Mouse (Mus musculus) ES-Bruce4 (cell line): ENCODE measurements at regions not wholly inside any gene's neighbourhood (a gene's known extent, or its start where the extent isn't known, plus 50 kb on each side); places are given as distances from the start of the nearest gene placed in this dataset.

Experiments
- H3K27ac ChIP-seq: 2 replicates; pipeline ENCODE4 v1.5.1; 2012; ENCODE audit warnings: low read length, inconsistent platforms; ENCODE audit not compliant: insufficient read depth
- H3K27me3 ChIP-seq: 2 replicates; pipeline ENCODE4 v1.6.1; 2012; ENCODE audit warnings: mild to moderate bottlenecking, low read length, inconsistent platforms; ENCODE audit not compliant: control insufficient read depth, poor library complexity, insufficient read depth, severe bottlenecking
- H3K36me3 ChIP-seq: 2 replicates; pipeline ENCODE4 v1.6.1; 2012; ENCODE audit warnings: inconsistent platforms, mild to moderate bottlenecking, low read length, moderate library complexity; ENCODE audit not compliant: control insufficient read depth, poor library complexity, insufficient read depth, severe bottlenecking
- H3K4me1 ChIP-seq: one replicate; pipeline ENCODE4 v1.8.1; 2011; ENCODE audit warnings: low read length; ENCODE audit not compliant: control insufficient read depth, insufficient read depth
- H3K4me3 ChIP-seq: 2 replicates; pipeline ENCODE4 v1.5.1; 2011; ENCODE audit warnings: low read depth, mild to moderate bottlenecking, low read length
- H3K9ac ChIP-seq: 2 replicates; pipeline ENCODE4 v1.6.1; 2012; ENCODE audit warnings: low read depth, mild to moderate bottlenecking, inconsistent platforms; ENCODE audit not compliant: poor library complexity, severe bottlenecking
- H3K9me3 ChIP-seq: replicated peaks from 2 replicates; pipeline ENCODE4 v1.6.1; 2012; ENCODE audit warnings: mild to moderate bottlenecking, low read length, inconsistent platforms; ENCODE audit not compliant: control insufficient read depth, poor library complexity, insufficient read depth, severe bottlenecking
- CTCF ChIP-seq: IDR thresholded peaks from one replicate; pipeline ENCODE4 v1.8.1; 2011; ENCODE audit warnings: low read depth, low read length
- EP300 ChIP-seq: IDR thresholded peaks from 2 replicates; pipeline ENCODE4 v1.6.1; 2011; ENCODE audit warnings: low read depth, low read length; ENCODE audit not compliant: insufficient read depth
- POLR2A ChIP-seq: IDR thresholded peaks from one replicate; pipeline ENCODE4 v1.8.1; 2011; ENCODE audit warnings: low read length; ENCODE audit not compliant: insufficient read depth

GRCm38 (mm10) chr8:86204421-86205229 is 363.9 kb downstream of the Phkb start:
- H3K9me3 ChIP-seq = no peaks in the 10 kb centered on the region
- H3K4me3 ChIP-seq = no peak overlapping the region
- no peak overlapping the region for H3K9ac ChIP-seq
- no peak overlapping the region for H3K27ac ChIP-seq
- H3K27me3 ChIP-seq = no peaks in the 10 kb centered on the region
- no peak for TF ChIP-seq CTCF
- TF ChIP-seq EP300 = no peak
- TF ChIP-seq POLR2A = no peak
- H3K4me1 ChIP-seq = no peaks in the 10 kb centered on the region
- no peaks in the 10 kb centered on the region for H3K36me3 ChIP-seq

DNA sequence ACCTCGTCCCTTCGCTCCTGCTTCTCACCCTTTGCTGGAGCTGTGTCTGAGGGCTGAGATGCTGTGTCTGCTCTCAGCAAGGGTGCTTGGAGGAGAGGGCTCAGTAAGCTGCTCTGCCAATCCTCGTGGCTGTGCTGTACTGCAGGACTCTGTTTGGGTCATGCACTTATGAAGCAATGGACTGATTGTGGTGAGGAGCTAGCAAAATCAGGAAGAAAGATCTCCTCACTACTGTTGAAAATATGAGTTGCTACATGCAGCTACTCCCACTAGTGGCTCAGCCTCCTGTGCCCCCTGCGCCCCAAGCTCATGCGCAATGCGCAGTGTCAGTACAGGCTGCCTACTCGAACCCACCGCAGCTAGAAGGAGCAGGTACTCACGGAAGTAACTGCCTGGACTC is 362.3 kb downstream of the Phkb start:
- H3K27ac ChIP-seq = no peak overlapping the region
- no peak overlapping the region for H3K9ac ChIP-seq
- no peaks in the 10 kb centered on the region for H3K36me3 ChIP-seq
- H3K4me3 ChIP-seq = no peak overlapping the region
- no peak for TF ChIP-seq POLR2A
- no peaks in the 10 kb centered on the region for H3K27me3 ChIP-seq
- no peaks in the 10 kb centered on the region for H3K4me1 ChIP-seq
- H3K9me3 ChIP-seq = no peaks in the 10 kb centered on the region

GRCm38 (mm10) chr8:86201830-86202229 is 361.1 kb downstream of the Phkb start:
- Histone ChIP-seq H3K9ac (no peak overlapping the region), H3K4me3 (no peak overlapping the region), H3K27me3 (no peaks in the 10 kb centered on the region), H3K4me1 (no peaks in the 10 kb centered on the region), H3K27ac (no peak overlapping the region), H3K9me3 (no peaks in the 10 kb centered on the region), H3K36me3 (no peaks in the 10 kb centered on the region)
- TF ChIP-seq POLR2A (no peak), EP300 (no peak), CTCF (no peak)

DNA sequence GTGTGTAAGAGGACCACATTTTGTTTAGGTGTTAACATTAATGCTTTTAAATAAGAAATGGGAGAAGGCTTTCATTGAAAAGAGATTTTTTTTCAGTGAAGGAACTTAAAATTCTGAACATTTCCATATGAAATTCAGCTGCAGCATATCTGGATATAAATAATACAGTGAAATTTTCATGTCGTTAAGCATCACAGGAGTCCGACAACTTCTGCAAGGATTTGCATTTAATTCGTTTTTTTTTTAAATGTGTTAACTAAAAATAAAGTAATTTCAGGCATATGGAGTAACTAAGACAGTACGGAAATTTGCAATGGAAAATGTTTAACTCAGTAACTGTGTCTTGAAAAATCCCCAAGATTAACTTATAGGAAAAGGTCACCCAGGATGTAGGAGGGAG is 351.5 kb downstream of the Phkb start:
- TF ChIP-seq CTCF (no peak), EP300 (no peak), POLR2A (no peak)
- Histone ChIP-seq H3K36me3 (no peaks in the 10 kb centered on the region), H3K9me3 (0 out of 2 replicates have a peak, but pooled peaks cover 6% of the 10 kb centered on the region)

GRCm38 (mm10) chr8:86184671-86185070 is 343.9 kb downstream of the Phkb start:
- H3K9me3 ChIP-seq = no peaks in the 10 kb centered on the region
- H3K4me3 ChIP-seq = no peak overlapping the region
- TF ChIP-seq CTCF (no peak), POLR2A (no peak), EP300 (no peak)
- H3K27me3 ChIP-seq = no peaks in the 10 kb centered on the region
- H3K9ac ChIP-seq = no peak overlapping the region
- no peak overlapping the region for H3K27ac ChIP-seq
- H3K4me1 ChIP-seq = no peaks in the 10 kb centered on the region
- no peaks in the 10 kb centered on the region for H3K36me3 ChIP-seq

More for the DNA sequence above, 351.5 kb downstream of the Phkb start:
- Histone ChIP-seq H3K27ac (no peak overlapping the region), H3K4me1 (no peaks in the 10 kb centered on the region), H3K9ac (no peak overlapping the region), H3K27me3 (no peaks in the 10 kb centered on the region), H3K4me3 (no peak overlapping the region)

- no peak overlapping the region for H3K9ac ChIP-seq
- no peaks in the 10 kb centered on the region for H3K36me3 ChIP-seq
- TF ChIP-seq POLR2A = no peak
- no peak for TF ChIP-seq CTCF
- TF ChIP-seq EP300 = no peak
- no peak overlapping the region for H3K4me3 ChIP-seq
- H3K27me3 ChIP-seq = no peaks in the 10 kb centered on the region
- no peaks in the 10 kb centered on the region for H3K9me3 ChIP-seq
- H3K4me1 ChIP-seq = no peaks in the 10 kb centered on the region
- no peak overlapping the region for H3K27ac ChIP-seq
These were observed 340.0 kb downstream of the Phkb start for GRCm38 (mm10) chr8:86180793-86181192.
